15 mouse cellular contexts compared by ENCODE assay signal in the genomic region with DNA sequence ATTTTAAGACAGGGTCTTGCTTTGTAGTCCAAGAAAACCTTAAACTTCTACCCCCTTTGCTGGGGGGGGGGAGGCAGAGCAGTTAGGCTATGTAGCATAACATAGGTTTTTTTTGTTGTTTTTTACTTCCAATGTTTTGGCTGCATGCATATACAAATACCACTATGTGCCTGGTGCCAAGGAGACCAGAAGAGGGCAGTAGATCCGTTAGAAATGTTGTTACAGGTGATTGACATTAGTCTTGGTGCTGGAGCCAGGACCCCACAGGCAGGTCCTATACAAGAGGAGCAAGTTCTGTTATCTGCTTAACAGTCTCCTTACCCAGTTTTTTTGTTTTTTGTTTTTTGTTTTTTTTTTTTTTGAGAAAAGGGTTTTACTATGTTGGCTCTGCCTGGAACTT. TPM values are rescaled to one million over a fixed set of nuclear protein-coding genes. Genes with fewer than 3 reads are reported as not detected.
DNase-seq lines count a peak whose midpoint lies in the region; ATAC-seq lines count a peak whose summit lies in the region.
"Had no signal": no experiment of that assay in that cellular context is flagged by ENCODE, and none has a peak within 500 bp of the region (broad histone marks: within the 10 kb centered on the region; RNA-seq: fewer than 3 reads in every experiment).

No protein-coding gene starts in this region.

- peak overlapping the region; percentile 21; the same call in 1 of the 2 replicates for H3K27ac ChIP-seq in liver, embryonic 12.5 days
- H3K27ac ChIP-seq: forebrain, embryonic 12.5 days; hindbrain, embryonic 15.5 days; limb, embryonic 15.5 days; midbrain, embryonic 15.5 days had no signal

- H3K9ac ChIP-seq in liver, embryonic 12.5 days = no peak overlapping the region
- H3K9ac ChIP-seq: forebrain, embryonic 12.5 days; hindbrain, embryonic 15.5 days; limb, embryonic 15.5 days; midbrain, embryonic 15.5 days had no signal

- no peak for ATAC-seq in liver, embryonic 12.5 days
- ATAC-seq: midbrain, embryonic 15.5 days had no signal

- H3K36me3 ChIP-seq in liver, embryonic 12.5 days = peaks cover 67% of the 10 kb centered on the region

- H3K9me3 ChIP-seq in liver, embryonic 12.5 days (replicated peaks) = no peaks in the 10 kb centered on the region
- H3K9me3 ChIP-seq: forebrain, embryonic 12.5 days; hindbrain, embryonic 15.5 days; limb, embryonic 15.5 days; midbrain, embryonic 15.5 days had no signal

- H3K27me3 ChIP-seq in liver, embryonic 12.5 days (replicated peaks) = no peaks in the 10 kb centered on the region
- H3K27me3 ChIP-seq: forebrain, embryonic 12.5 days; hindbrain, embryonic 15.5 days; limb, embryonic 15.5 days; midbrain, embryonic 15.5 days had no signal

- 16% methylated on average over 1 of the region's 1 CpGs for WGBS in liver, embryonic 12.5 days (ENCODE audit: insufficient replicate concordance)

- H3K4me1 ChIP-seq in liver, embryonic 12.5 days = peaks cover 40% of the 10 kb centered on the region

- peak; percentile 36 for DNase-seq in cerebellum, adult 9-10 months
- DNase-seq in cerebellum, postnatal 36 days = no peak
- no peak for DNase-seq in liver
- peak; percentile 55 for DNase-seq in T-cell, adult 2 months (ENCODE audit: low spot score)
- DNase-seq in naive thymus-derived CD4-positive, alpha-beta T cell, adult 2 months (ENCODE audit: low read depth) = peak; percentile 67
- no peak for DNase-seq in frontal cortex, adult 2 months (ENCODE audit: extremely low spot score in 1 of 2, low spot score in 1 of 2)
- no peak for DNase-seq in cerebellum, adult 9-11 months
- DNase-seq: adrenal gland, adult 8-10 months; cerebellum, postnatal 25 days; layer of hippocampus, adult 9-11 months had no signal

- no peak overlapping the region for H3K4me3 ChIP-seq in liver, embryonic 12.5 days
- H3K4me3 ChIP-seq: forebrain, embryonic 12.5 days; hindbrain, embryonic 15.5 days; limb, embryonic 15.5 days; midbrain, embryonic 15.5 days had no signal

- no peak overlapping the region for H3K4me2 ChIP-seq in liver, embryonic 12.5 days
- H3K4me2 ChIP-seq: forebrain, embryonic 12.5 days; hindbrain, embryonic 15.5 days; limb, embryonic 15.5 days; midbrain, embryonic 15.5 days had no signal

RNA-seq across cellular contexts. Expression of gene Isy1, which starts 3.7 kb away (rescaled TPM):
- 59.5 and 62.4 TPM in 2 replicates for polyA plus RNA-seq in liver, embryonic 12.5 days (2016; fragmentation: Nextera tagmentation; extraction: Ambion mirVana)
- polyA plus RNA-seq in frontal cortex, adult 2 months (2012; rRNA removed) = 26.7 and 26.9 TPM in 2 replicates

RNA-seq across cellular contexts. Expression of gene Gm45140, which starts 6.7 kb away (rescaled TPM):
- polyA plus RNA-seq in liver, embryonic 12.5 days (2016; fragmentation: Nextera tagmentation; extraction: Ambion mirVana) = 5.0 and 7.1 TPM in 2 replicates
- 3.8 and 5.9 TPM in 2 replicates for polyA plus RNA-seq in frontal cortex, adult 2 months (2012; rRNA removed)

RNA-seq across cellular contexts. Expression of gene Cnbp, which starts 8.7 kb away (rescaled TPM):
- polyA plus RNA-seq in liver, embryonic 12.5 days (2016; fragmentation: Nextera tagmentation; extraction: Ambion mirVana) = 896 and 933 TPM in 2 replicates
- 326 and 335 TPM in 2 replicates for polyA plus RNA-seq in frontal cortex, adult 2 months (2012; rRNA removed)

RNA-seq across cellular contexts. Expression of gene Rab43, which starts 30.3 kb away (rescaled TPM):
- polyA plus RNA-seq in liver, embryonic 12.5 days (2016; fragmentation: Nextera tagmentation; extraction: Ambion mirVana) = 28.6 and 30.5 TPM in 2 replicates
- 15.3 and 17.2 TPM in 2 replicates for polyA plus RNA-seq in frontal cortex, adult 2 months (2012; rRNA removed)

RNA-seq across cellular contexts. Expression of gene Copg1, which starts 45.4 kb away (rescaled TPM):
- polyA plus RNA-seq in liver, embryonic 12.5 days (2016; fragmentation: Nextera tagmentation; extraction: Ambion mirVana) = 79.2 and 85.0 TPM in 2 replicates
- polyA plus RNA-seq in frontal cortex, adult 2 months (2012; rRNA removed) = 170 TPM in 2 replicates

Comparison
In these comparisons a context has a peak if more than half of its experiments do, and no peak if none do; other contexts are left out.
1. DNase-seq: peak in cerebellum, adult 9-10 months (single experiment), T-cell, adult 2 months (single experiment) and naive thymus-derived CD4-positive, alpha-beta T cell, adult 2 months (single experiment); none in cerebellum, postnatal 36 days (0 of 2), liver (single experiment), frontal cortex, adult 2 months (0 of 2) and cerebellum, adult 9-11 months (single experiment).